Mouse (Mus musculus): ENCODE results near the gene Cd44. TPM values are rescaled to one million over a fixed set of nuclear protein-coding genes. Genes with fewer than 3 reads are reported as not detected.

Cd44 gene
- total RNA-seq, 1 experiment from 2014 or later: 371 TPM

- 0 out of 2 replicates have a peak, but pooled peaks have one; percentile 20 for ATAC-seq (replicated peaks; ENCODE audit: insufficient number of reproducible peaks, low FRiP score, low TSS enrichment, poor library complexity, severe bottlenecking)
Observed at GRCm38 (mm10) chr2:102795034-102795433, 106.4 kb downstream of the Cd44 start.

- ATAC-seq (replicated peaks; ENCODE audit: insufficient number of reproducible peaks, low FRiP score, low TSS enrichment, poor library complexity, severe bottlenecking): no peak
Observed at GRCm38 (mm10) chr2:102792804-102793203, 108.7 kb downstream of the Cd44 start.

GRCm38 (mm10) chr2:102791641-102792040 lies 109.8 kb downstream of the Cd44 start:
- no peak for ATAC-seq (replicated peaks; ENCODE audit: insufficient number of reproducible peaks, low FRiP score, low TSS enrichment, poor library complexity, severe bottlenecking)

- ATAC-seq (replicated peaks; ENCODE audit: insufficient number of reproducible peaks, low FRiP score, low TSS enrichment, poor library complexity, severe bottlenecking): no peak
Observed at GRCm38 (mm10) chr2:102785696-102786095, 115.8 kb downstream of the Cd44 start.

- no peak for ATAC-seq (replicated peaks; ENCODE audit: insufficient number of reproducible peaks, low FRiP score, low TSS enrichment, poor library complexity, severe bottlenecking)
Observed at GRCm38 (mm10) chr2:102782751-102783150, 118.7 kb downstream of the Cd44 start.

GRCm38 (mm10) chr2:102778208-102778607 lies 123.3 kb downstream of the Cd44 start:
- no peak for ATAC-seq (replicated peaks; ENCODE audit: insufficient number of reproducible peaks, low FRiP score, low TSS enrichment, poor library complexity, severe bottlenecking)

- ATAC-seq (replicated peaks; ENCODE audit: insufficient number of reproducible peaks, low FRiP score, low TSS enrichment, poor library complexity, severe bottlenecking): no peak
Observed at GRCm38 (mm10) chr2:102775561-102775960, 125.9 kb downstream of the Cd44 start.

GRCm38 (mm10) chr2:102774700-102775099 lies 126.8 kb downstream of the Cd44 start:
- ATAC-seq (replicated peaks; ENCODE audit: insufficient number of reproducible peaks, low FRiP score, low TSS enrichment, poor library complexity, severe bottlenecking): no peak

GRCm38 (mm10) chr2:102772276-102772675 lies 129.2 kb downstream of the Cd44 start:
- no peak for ATAC-seq (replicated peaks; ENCODE audit: insufficient number of reproducible peaks, low FRiP score, low TSS enrichment, poor library complexity, severe bottlenecking)

GRCm38 (mm10) chr2:102771304-102771703 lies 130.2 kb downstream of the Cd44 start:
- ATAC-seq (replicated peaks; ENCODE audit: insufficient number of reproducible peaks, low FRiP score, low TSS enrichment, poor library complexity, severe bottlenecking): no peak

- ATAC-seq (replicated peaks; ENCODE audit: insufficient number of reproducible peaks, low FRiP score, low TSS enrichment, poor library complexity, severe bottlenecking): no peak
Observed at GRCm38 (mm10) chr2:102768267-102768666, 133.2 kb downstream of the Cd44 start.

GRCm38 (mm10) chr2:102764602-102765374 lies 136.7 kb downstream of the Cd44 start:
- no peak for ATAC-seq (replicated peaks; ENCODE audit: insufficient number of reproducible peaks, low FRiP score, low TSS enrichment, poor library complexity, severe bottlenecking)

- no peak for ATAC-seq (replicated peaks; ENCODE audit: insufficient number of reproducible peaks, low FRiP score, low TSS enrichment, poor library complexity, severe bottlenecking)
Observed at GRCm38 (mm10) chr2:102763991-102764390, 137.5 kb downstream of the Cd44 start.

- no peak for ATAC-seq (replicated peaks; ENCODE audit: insufficient number of reproducible peaks, low FRiP score, low TSS enrichment, poor library complexity, severe bottlenecking)
Observed at GRCm38 (mm10) chr2:102763176-102763575, 138.3 kb downstream of the Cd44 start.

Other genes with a start within 250 kb of the Cd44 start
- gene Slc1a2, start 243.0 kb downstream of the Cd44 start, total RNA-seq (2017): 0.11 TPM in 1 of 3 replicates, not detected in the others
- 15.2 to 24.7 TPM (median 16.6 TPM) in 3 replicates for gene Pdhx, start 171.8 kb upstream of the Cd44 start, total RNA-seq (2017)
- 10.3 to 18.7 TPM (median 12.1 TPM) in 3 replicates for gene Apip, start 172.0 kb upstream of the Cd44 start, total RNA-seq (2017)